Mouse (Mus musculus) embryonic facial prominence, embryonic 12.5 days (tissue): ENCODE measurements around the gene Itga7. TPM values are rescaled to one million over a fixed set of nuclear protein-coding genes. Genes with fewer than 3 reads are reported as not detected.

Source experiments
- ATAC-seq: fragments of 200-750 bp; cut with Nextera tagmentation; 2 replicates; pipeline ENCODE4 v1.8.0; 2017; ENCODE audit not compliant: insufficient number of reproducible peaks, insufficient read depth, low FRiP score, low TSS enrichment
- H3K27ac ChIP-seq: fragments of 300-500 bp; sonication (generic); 2 replicates; pipeline ENCODE4 v1.5.1; 2016; ENCODE audit warnings: mild to moderate bottlenecking
- H3K27me3 ChIP-seq: fragments of 300-500 bp; sonication (generic); 2 replicates; pipeline ENCODE4 v1.6.1; 2016; ENCODE audit warnings: mild to moderate bottlenecking, moderate library complexity
- H3K36me3 ChIP-seq: fragments of 300-500 bp; sonication (generic); 2 replicates; pipeline ENCODE4 v1.6.1; 2016; ENCODE audit warnings: mild to moderate bottlenecking
- H3K4me1 ChIP-seq: fragments of 300-500 bp; sonication (generic); 2 replicates; pipeline ENCODE4 v1.6.1; 2016
- H3K4me2 ChIP-seq: fragments of 300-500 bp; sonication (generic); replicated peaks from 2 replicates; pipeline ENCODE4 v1.6.1; 2016; ENCODE audit warnings: mild to moderate bottlenecking, moderate library complexity
- H3K4me3 ChIP-seq: fragments of 300-500 bp; sonication (generic); 2 replicates; pipeline ENCODE4 v1.5.1; 2016; ENCODE audit warnings: mild to moderate bottlenecking
- H3K9ac ChIP-seq: fragments of 300-500 bp; sonication (generic); 2 replicates; pipeline ENCODE4 v1.6.1; 2016; ENCODE audit warnings: mild to moderate bottlenecking, moderate library complexity
- H3K9me3 ChIP-seq: fragments of 300-500 bp; sonication (generic); 2 replicates; pipeline ENCODE4 v1.6.1; 2016; ENCODE audit warnings: mild to moderate bottlenecking, moderate library complexity
- WGBS: fragments of 180-500 bp; shearing (Covaris S2); methylation state at CpG from one replicate; pipeline ENCODE4 v1.1.7; 2016; 5-methylcytosine and 5-hydroxymethylcytosine counted together
- polyA plus RNA-seq: library from polyadenylated mRNA; unstranded; fragments of >200 nt; fragmentation: Nextera tagmentation; extraction: Ambion mirVana; gene quantifications from 2 replicates; pipeline ENCODE4 v1.2.1, GENCODE M21; 2016

The Itga7 gene
- polyA plus RNA-seq, 1 experiment from 2014 or later, result 5.2 TPM

DNA sequence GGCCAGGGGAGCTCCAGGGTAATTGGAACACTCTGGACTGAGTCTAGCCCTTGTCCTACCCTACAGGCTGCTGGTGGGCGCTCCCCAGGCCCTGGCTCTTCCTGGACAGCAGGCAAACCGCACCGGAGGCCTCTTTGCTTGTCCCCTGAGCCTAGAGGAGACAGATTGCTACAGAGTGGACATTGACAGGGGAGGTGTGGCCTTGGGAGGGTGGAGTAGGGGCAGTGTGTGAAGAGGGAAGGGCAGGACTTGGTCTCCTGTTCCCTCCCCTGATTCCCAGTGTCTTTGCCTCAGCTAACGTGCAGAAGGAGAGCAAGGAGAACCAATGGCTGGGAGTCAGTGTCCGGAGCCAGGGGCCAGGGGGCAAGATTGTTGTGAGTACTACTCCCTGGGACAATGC lies 5.4 kb downstream of the Itga7 start:
- no peak overlapping the region for H3K4me3 ChIP-seq
- 58% methylated on average over 5 of the region's 5 CpGs for WGBS
- H3K27ac ChIP-seq, result no peak overlapping the region
- no peak overlapping the region for H3K4me2 ChIP-seq
- H3K36me3 ChIP-seq, result no peaks in the 10 kb centered on the region
- H3K9ac ChIP-seq, result no peak overlapping the region
- no peaks in the 10 kb centered on the region for H3K9me3 ChIP-seq
- H3K27me3 ChIP-seq, result peaks cover 30% of the 10 kb centered on the region
- no peaks in the 10 kb centered on the region; the same call in 1 of the 2 replicates for H3K4me1 ChIP-seq
- ATAC-seq, result no peak

DNA sequence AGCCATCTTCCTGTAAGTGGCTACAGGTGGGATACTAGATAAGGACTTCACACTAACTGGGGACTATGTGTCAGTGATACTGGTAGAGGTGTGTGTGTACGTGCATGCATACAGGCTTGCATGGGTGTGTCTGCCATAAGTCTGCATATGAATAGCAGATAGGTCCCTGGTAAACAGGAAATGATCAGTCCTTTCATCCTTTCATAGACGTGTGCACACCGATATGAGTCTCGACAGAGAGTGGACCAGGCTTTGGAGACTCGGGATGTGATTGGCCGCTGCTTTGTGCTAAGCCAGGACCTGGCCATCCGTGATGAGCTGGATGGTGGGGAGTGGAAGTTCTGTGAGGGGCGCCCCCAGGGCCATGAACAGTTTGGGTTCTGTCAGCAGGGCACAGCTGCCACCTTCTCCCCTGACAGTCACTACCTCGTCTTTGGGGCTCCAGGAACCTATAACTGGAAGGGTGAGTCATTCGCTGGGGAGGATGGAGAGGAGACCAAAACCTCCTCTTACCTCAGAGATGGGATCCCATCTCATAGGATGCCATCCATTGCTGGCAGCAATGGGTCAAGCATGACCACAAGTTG lies 7.0 kb downstream of the Itga7 start:
- no peak for ATAC-seq
- H3K4me2 ChIP-seq, result no peak overlapping the region
- no peaks in the 10 kb centered on the region for H3K36me3 ChIP-seq
- H3K27ac ChIP-seq, result no peak overlapping the region
- WGBS, result 85% methylated on average over 10 of the region's 10 CpGs
- peaks cover 14% of the 10 kb centered on the region for H3K27me3 ChIP-seq
- no peaks in the 10 kb centered on the region for H3K9me3 ChIP-seq
- no peaks in the 10 kb centered on the region for H3K4me1 ChIP-seq
- H3K4me3 ChIP-seq, result no peak overlapping the region
- H3K9ac ChIP-seq, result no peak overlapping the region

DNA sequence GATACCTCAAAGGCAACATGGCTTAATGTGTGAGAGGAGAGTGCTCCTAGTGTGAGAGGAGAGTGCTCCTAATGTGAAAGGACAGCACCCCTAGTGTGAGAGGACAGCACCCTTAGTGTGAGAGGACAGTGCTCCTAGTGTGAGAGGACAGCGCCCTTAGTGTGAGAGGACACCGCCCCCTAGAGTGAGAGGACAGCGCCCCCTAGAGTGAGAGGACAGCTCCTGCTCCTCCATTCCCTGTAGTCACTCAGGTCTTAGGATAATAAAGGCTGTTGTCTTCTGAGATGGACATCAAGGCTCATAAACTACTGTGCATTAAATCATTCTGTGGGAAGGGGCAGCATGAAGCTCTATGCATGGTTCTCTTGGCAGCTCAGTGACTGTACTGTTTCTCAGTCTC lies 12.1 kb downstream of the Itga7 start:
- H3K4me2 ChIP-seq, result no peak overlapping the region
- 17% methylated on average over 3 of the region's 3 CpGs for WGBS
- 0 out of 2 replicates have a peak, but pooled peaks cover 3% of the 10 kb centered on the region for H3K27me3 ChIP-seq
- ATAC-seq, result no peak
- no peak overlapping the region for H3K27ac ChIP-seq
- no peaks in the 10 kb centered on the region for H3K9me3 ChIP-seq
- no peak overlapping the region for H3K4me3 ChIP-seq
- no peaks in the 10 kb centered on the region for H3K36me3 ChIP-seq
- H3K4me1 ChIP-seq, result no peaks in the 10 kb centered on the region
- no peak overlapping the region for H3K9ac ChIP-seq

DNA sequence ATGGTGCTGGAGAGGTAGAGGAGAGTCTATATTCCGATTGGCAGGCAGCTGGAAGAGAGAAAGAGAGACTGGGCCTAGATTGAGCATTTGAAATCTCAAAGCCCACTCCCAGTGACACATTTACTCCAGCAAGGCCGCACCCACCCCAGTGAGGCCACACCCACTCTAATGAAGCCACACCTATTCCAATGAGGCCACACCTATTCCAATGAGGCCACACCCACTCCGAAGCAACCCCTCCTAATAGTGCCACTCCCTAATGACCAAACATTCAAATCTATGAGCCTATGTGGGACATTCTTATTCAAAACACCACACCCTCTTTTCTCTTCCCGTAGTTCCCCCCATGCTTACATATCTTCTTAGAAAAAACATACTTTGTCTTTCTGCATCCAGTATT lies 13.9 kb downstream of the Itga7 start:
- H3K9ac ChIP-seq, result no peak overlapping the region
- H3K4me2 ChIP-seq, result no peak overlapping the region
- H3K36me3 ChIP-seq, result no peaks in the 10 kb centered on the region
- WGBS, result 87% methylated on average over 4 of the region's 4 CpGs
- H3K27me3 ChIP-seq, result no peaks in the 10 kb centered on the region
- no peak overlapping the region for H3K27ac ChIP-seq
- no peaks in the 10 kb centered on the region for H3K4me1 ChIP-seq
- H3K9me3 ChIP-seq, result no peaks in the 10 kb centered on the region
- no peak for ATAC-seq
- H3K4me3 ChIP-seq, result no peak overlapping the region

DNA sequence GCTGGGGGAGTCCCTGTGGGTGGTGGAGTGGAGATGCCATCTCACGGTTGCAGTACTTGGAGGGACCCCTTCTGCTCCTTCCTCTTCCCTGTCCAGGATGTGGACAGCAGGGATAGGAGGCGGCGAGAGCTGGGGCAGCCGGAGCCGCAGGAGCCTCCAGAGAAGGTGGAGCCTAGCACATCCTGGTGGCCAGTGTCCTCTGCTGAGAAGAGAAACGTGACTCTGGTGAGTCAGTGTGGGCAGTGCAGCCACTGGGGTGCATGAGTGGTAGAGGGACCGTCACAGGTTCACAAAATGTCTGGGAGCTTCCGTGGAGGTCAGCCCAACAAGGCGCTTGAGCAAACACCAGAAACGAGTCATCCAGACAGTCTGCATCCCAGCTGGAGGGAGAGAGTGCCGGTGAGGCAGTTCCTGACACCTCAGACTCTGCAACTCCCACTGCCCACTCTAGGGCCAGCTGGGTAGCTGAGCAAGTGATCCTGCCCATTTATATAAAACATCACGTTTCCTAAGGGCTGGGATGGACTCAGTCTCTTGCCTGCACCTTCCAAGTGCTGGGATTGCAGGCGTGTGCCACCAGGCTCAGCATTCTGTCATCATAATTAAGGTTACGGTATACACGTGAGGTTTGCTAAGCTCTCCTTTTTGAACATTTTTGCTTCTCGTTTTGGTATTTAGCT lies 16.7 kb downstream of the Itga7 start:
- ATAC-seq, result no peak
- no peak overlapping the region for H3K9ac ChIP-seq
- no peak overlapping the region for H3K4me2 ChIP-seq
- H3K27me3 ChIP-seq, result no peaks in the 10 kb centered on the region; the same call in 1 of the 2 replicates
- H3K36me3 ChIP-seq, result no peaks in the 10 kb centered on the region
- no peaks in the 10 kb centered on the region for H3K9me3 ChIP-seq
- H3K27ac ChIP-seq, result no peak overlapping the region
- H3K4me1 ChIP-seq, result no peaks in the 10 kb centered on the region
- H3K4me3 ChIP-seq, result no peak overlapping the region
- WGBS, result 69% methylated on average over 16 of the region's 16 CpGs

DNA sequence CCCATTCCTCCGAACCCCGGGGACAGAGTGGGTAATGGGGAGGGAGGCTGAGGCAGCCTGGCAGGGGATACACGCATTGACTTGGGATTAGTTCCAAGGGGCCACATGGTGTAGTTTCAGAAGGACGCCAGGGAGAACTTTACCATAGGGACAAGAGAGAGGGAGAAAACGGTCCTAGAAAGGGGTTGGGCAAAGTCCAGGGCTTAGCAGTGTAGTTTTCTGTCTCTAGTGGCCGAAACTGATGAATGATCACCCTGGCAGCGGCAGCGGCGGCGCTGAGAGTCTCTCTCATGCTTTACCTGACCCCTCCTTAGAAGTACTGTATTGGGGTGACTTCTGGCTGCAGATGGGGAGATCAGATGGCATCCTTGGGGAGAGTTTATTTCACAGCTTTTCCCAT lies 24.7 kb downstream of the Itga7 start:
- WGBS, result 76% methylated on average over 10 of the region's 10 CpGs

DNA sequence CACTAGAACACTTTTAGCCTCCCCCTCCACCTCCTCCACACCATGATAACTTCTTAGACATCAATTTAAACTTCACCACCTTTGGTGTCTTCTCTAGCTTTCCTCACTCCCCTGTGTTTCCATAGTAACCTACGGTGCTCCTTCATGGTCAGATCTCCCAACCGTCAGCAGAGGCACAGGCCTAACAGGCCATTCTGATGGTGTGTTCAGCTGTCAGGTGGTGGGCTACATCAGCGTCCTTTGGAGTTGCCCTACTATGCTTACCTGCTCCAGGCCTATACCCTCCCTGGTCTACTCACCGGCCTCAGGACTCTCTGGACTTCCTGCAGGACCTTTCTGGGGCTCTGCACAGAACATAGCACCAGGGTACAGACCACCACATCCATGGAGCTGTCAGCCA lies 26.5 kb downstream of the Itga7 start:
- no peak overlapping the region for H3K9ac ChIP-seq
- H3K4me2 ChIP-seq, result no peak overlapping the region
- no peak overlapping the region for H3K4me3 ChIP-seq
- no peak overlapping the region for H3K27ac ChIP-seq
- no peaks in the 10 kb centered on the region for H3K36me3 ChIP-seq
- no peaks in the 10 kb centered on the region for H3K9me3 ChIP-seq
- H3K27me3 ChIP-seq, result no peaks in the 10 kb centered on the region
- WGBS, result 75% methylated on average over 4 of the region's 4 CpGs
- no peak for ATAC-seq
- H3K4me1 ChIP-seq, result no peaks in the 10 kb centered on the region

More for the DNA sequence above, 24.7 kb downstream of the Itga7 start:
- Histone ChIP-seq H3K4me1 (no peaks in the 10 kb centered on the region), H3K9me3 (no peaks in the 10 kb centered on the region), H3K36me3 (no peaks in the 10 kb centered on the region), H3K9ac (no peak overlapping the region), H3K27ac (no peak overlapping the region), H3K4me2 (no peak overlapping the region), H3K4me3 (no peak overlapping the region), H3K27me3 (no peaks in the 10 kb centered on the region; the same call in 1 of the 2 replicates)
- no peak for ATAC-seq

DNA sequence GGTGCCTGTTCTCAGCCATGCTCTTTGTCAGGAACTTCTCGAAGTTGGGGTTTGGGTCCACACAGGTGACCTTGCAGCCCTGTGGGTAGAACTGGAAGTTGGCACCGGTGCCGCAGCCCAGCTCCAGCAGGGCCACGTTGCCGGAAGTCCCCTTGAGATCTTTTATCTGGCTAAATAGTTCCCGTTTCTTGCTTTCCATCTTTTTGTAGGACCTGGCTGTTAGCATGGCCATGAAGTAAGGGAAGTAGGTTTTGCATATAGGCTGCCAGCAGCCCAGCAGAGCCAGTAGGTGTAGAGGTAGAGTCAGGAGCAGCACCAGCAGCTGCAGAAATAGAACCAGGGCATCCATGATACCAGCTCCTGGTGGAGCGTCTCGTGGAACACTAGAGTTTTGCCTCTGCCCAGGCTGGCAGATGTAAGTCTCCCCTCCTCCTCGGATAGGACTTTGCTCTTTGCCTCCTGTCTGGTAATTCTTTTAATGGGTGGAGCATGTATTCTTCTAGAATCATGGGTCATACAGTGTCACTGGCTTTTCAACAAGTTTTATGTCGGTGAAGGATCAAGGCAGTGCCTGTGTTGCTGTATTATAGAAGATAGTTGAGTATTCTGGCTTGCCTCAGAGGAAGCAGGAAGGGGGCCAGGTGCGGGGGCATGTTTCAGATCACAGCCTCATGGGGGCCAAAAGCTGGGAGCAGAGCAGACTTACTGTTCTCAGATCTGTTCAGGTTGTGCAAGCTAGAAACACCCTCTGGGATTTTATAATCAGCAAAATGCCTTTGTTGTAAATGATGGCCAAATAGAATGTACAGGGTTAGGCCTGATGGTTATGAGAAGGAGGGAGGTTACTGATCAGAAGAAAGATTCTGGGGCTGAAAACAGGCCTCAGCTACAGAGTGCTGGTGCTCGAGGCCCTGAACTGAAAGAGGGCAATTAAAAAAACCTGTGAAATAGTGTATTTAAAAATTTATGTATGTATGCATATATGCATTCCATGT lies 27.3 kb downstream of the Itga7 start, which contains the start of gene Mettl7b:
Gene Mettl7b (minus strand): TSS at position 399 of the 995 bp plus-strand sequence.
- no peaks in the 10 kb centered on the region for H3K4me1 ChIP-seq
- no peak for ATAC-seq
- no peak within 1 kb of the TSS for H3K4me2 ChIP-seq
- H3K27me3 ChIP-seq, result no peaks in the 10 kb centered on the region
- no peak within 1 kb of the TSS for H3K4me3 ChIP-seq
- no peaks in the 10 kb centered on the region for H3K36me3 ChIP-seq
- no peak within 1 kb of the TSS for H3K9ac ChIP-seq
- H3K27ac ChIP-seq, result no peak within 1 kb of the TSS
- H3K9me3 ChIP-seq, result no peaks in the 10 kb centered on the region
- WGBS, result 80% methylated on average over 12 of the region's 12 CpGs

DNA sequence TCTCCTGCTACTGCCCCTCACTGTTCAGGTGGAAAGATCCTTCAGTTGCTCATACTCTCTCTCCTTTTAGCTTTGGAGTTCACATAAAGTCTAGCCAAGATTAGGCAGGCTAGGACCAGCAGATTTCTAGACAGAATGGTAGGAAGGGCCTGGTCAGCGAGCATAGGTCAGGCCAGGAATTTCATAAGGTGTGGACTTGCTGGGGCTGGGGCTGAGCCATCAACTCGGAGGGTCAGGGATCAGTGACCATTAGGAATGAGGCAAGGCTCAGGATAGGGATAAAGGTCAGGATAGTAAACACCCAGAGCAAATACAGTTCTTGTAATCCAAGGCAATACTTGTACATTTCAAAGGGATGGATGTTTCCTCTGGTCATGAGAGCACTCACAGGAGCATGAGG lies 31.3 kb downstream of the Itga7 start:
- Histone ChIP-seq H3K4me2 (no peak overlapping the region), H3K9ac (no peak overlapping the region), H3K27ac (no peak overlapping the region), H3K4me1 (no peaks in the 10 kb centered on the region), H3K27me3 (no peaks in the 10 kb centered on the region), H3K4me3 (no peak overlapping the region), H3K36me3 (no peaks in the 10 kb centered on the region), H3K9me3 (no peaks in the 10 kb centered on the region)
- WGBS, result 59% methylated on average over 2 of the region's 2 CpGs
- ATAC-seq, result no peak

DNA sequence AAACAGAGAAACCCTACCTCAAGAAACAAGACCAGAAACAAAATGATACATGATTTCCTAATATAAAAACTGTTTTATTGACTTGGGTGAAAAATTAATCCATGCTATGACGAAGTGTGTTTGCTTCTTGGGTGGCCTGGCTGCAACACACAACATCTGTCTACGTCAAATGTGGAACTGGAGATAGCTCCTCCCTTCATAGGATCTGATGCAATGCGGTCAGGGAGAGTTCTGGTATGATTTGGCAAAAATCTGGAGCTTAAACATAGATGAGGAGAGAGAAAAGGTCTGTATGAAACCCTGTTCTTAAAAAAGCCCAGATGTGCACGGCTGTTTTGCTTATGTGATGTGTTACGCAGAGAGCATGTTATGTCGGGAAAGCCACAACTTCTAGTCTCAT lies 32.3 kb downstream of the Itga7 start:
- H3K27ac ChIP-seq, result no peak overlapping the region
- H3K4me1 ChIP-seq, result no peaks in the 10 kb centered on the region
- ATAC-seq, result no peak
- H3K4me2 ChIP-seq, result no peak overlapping the region
- no peak overlapping the region for H3K9ac ChIP-seq
- WGBS, result 80% methylated on average over 6 of the region's 6 CpGs
- no peaks in the 10 kb centered on the region for H3K27me3 ChIP-seq
- no peak overlapping the region for H3K4me3 ChIP-seq
- H3K36me3 ChIP-seq, result no peaks in the 10 kb centered on the region
- H3K9me3 ChIP-seq, result no peaks in the 10 kb centered on the region

DNA sequence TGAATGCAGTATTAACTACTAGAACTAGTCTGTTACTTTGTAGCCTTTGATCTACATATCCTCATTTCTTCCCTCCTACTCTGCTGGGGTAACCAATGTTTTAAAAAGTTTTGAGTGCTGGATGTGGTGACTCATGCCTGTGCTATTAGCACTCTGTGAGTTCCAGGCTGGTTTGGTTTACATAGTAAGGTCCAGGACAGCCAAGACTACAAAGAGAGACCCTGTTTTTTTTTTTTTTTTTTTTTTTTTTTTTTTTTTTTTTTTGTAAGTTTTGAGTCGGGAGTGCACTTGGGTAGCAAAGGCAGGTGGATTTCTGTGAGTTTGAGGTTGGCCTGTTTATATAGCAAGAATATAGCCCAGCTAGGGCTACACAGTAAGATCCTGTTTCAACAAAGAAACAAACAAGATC lies 34.7 kb downstream of the Itga7 start:
- no peaks in the 10 kb centered on the region for H3K9me3 ChIP-seq
- H3K36me3 ChIP-seq, result no peaks in the 10 kb centered on the region
- no peak for ATAC-seq
- H3K27ac ChIP-seq, result no peak overlapping the region
- WGBS, result 36% methylated on average over 1 of the region's 1 CpGs
- H3K4me2 ChIP-seq, result no peak overlapping the region
- H3K4me3 ChIP-seq, result no peak overlapping the region
- no peaks in the 10 kb centered on the region for H3K27me3 ChIP-seq
- H3K4me1 ChIP-seq, result no peaks in the 10 kb centered on the region
- H3K9ac ChIP-seq, result no peak overlapping the region
